ENCODE assay signal across 8 mouse cellular contexts in genomic region chr3:36000275-36001239, GRCm38 (mm10). TPM values are rescaled to one million over a fixed set of nuclear protein-coding genes. Genes with fewer than 3 reads are reported as not detected.
A peak's percentile ranks its signal among the peaks of the same experiment; 100 is the strongest.
DNase-seq lines count a peak whose midpoint lies in the region; ATAC-seq and TF ChIP-seq lines count a peak whose summit lies in the region.

Gene Mccc1, minus strand, starts transcription at chr3:36000678.

- peak; percentile 98 for DNase-seq in Patski (ENCODE audit: low read depth, low spot score)
- DNase-seq in cerebellum, postnatal 14 days, result peak; percentile 96
- peak; percentile 91 to 95 for DNase-seq in frontal cortex, postnatal 14 days (ENCODE audit: low spot score in 2 of 2)
- peak; percentile 90 to 91 for DNase-seq in layer of hippocampus, postnatal 25 days (ENCODE audit: extremely low spot score in 1 of 2, low spot score in 1 of 2)
- peak; percentile 96 for DNase-seq in lung, postnatal 25 days (ENCODE audit: low spot score)
- DNase-seq in retina, embryonic 14.5 days (ENCODE audit: low spot score), result peak; percentile 94
- DNase-seq in thymus, postnatal 4 days, result peak; percentile 92

- no peaks in the 10 kb centered on the region for H3K9me3 ChIP-seq in hindbrain, embryonic 13.5 days

- CTCF ChIA-PET in Patski (lab: Charles Lee), result interaction anchor here (1.0 to 1.5 kb wide), 6 partner anchors 12 to 308 kb away, joined by 3 to 4 read pairs (median 4); no protein-coding TSS in a partner anchor

- peak; percentile 96 for ATAC-seq in Patski
- ATAC-seq in hindbrain, embryonic 13.5 days (ENCODE audit: low FRiP score), result peak; percentile 100

- H3K27ac ChIP-seq in hindbrain, embryonic 13.5 days, result peak within 1 kb of the TSS; percentile 90

- no peak for TF ChIP-seq CTCF in Patski (IDR thresholded peaks at IDR 0.05)

- in situ Hi-C loops in Patski (cut with MboI; ENCODE audit: low pct_unique_long_range_greater_than_20kb), result no loop called here

- WGBS in hindbrain, embryonic 13.5 days, result 5% methylated on average over 39 of the region's 39 CpGs

- H3K36me3 ChIP-seq in hindbrain, embryonic 13.5 days, result no peaks in the 10 kb centered on the region

- H3K4me3 ChIP-seq in hindbrain, embryonic 13.5 days, result peak within 1 kb of the TSS; percentile 63

- POLR2A ChIA-PET in Patski (lab: Charles Lee), result interaction anchor here (0.6 kb wide), 2 partner anchors 13 to 456 kb away, joined by 3 read pairs; no protein-coding TSS in a partner anchor

- peaks cover 18% of the 10 kb centered on the region for H3K27me3 ChIP-seq in Patski
- H3K27me3 ChIP-seq in hindbrain, embryonic 13.5 days, result no peaks in the 10 kb centered on the region

- H3K9ac ChIP-seq in hindbrain, embryonic 13.5 days, result peak within 1 kb of the TSS; percentile 78

- peak within 1 kb of the TSS; percentile 69 for H3K4me2 ChIP-seq in hindbrain, embryonic 13.5 days

- peaks cover 10% of the 10 kb centered on the region for H3K4me1 ChIP-seq in hindbrain, embryonic 13.5 days (replicated peaks)

RNA-seq across cellular contexts. Expression of gene Mccc1, which starts in this region (rescaled TPM):
- 68.5 TPM for polyA plus RNA-seq in Patski (2021)
- 30.8 and 33.5 TPM in 2 replicates for polyA plus RNA-seq in hindbrain, embryonic 13.5 days (2015; fragmentation: Nextera tagmentation; extraction: Ambion mirVana)
- 10 to 100 TPM; 27.4 to 39.4 TPM for total RNA-seq in layer of hippocampus, postnatal 25 days (2021)

Comparison
In these comparisons a context has a peak if more than half of its experiments do, and no peak if none do; other contexts are left out.
1. Peak in every context shown above with its lines: DNase-seq, ATAC-seq, H3K4me3 ChIP-seq and H3K27ac ChIP-seq.